Mouse (Mus musculus) MEL (cell line): ENCODE measurements around the gene Ctsd. TPM values are rescaled to one million over a fixed set of nuclear protein-coding genes. Genes with fewer than 3 reads are reported as not detected.

Experiments
- DNase-seq: peaks from one replicate; pipeline ENCODE4 v3.0.0; 2011; ENCODE audit warnings: low read depth, low spot score
- H3K27ac ChIP-seq: 2 replicates; pipeline ENCODE4 v1.5.1; 2012; ENCODE audit warnings: low read depth, mild to moderate bottlenecking, control low read depth, low read length, moderate library complexity; ENCODE audit not compliant: control insufficient read depth
- H3K27me3 ChIP-seq, 2 experiments: fragments of 150-350 bp in 1 of 2; sonication (generic) in 1 of 2; 2 replicates each; pipeline ENCODE4 v1.6.1; 2012; ENCODE audit warnings: low read length in 2 of 2, mild to moderate bottlenecking in 2 of 2, improper control_type of control experiment in 1 of 2, moderate library complexity in 1 of 2; ENCODE audit not compliant: insufficient read depth in 2 of 2, control insufficient read depth in 1 of 2
- H3K36me3 ChIP-seq, 2 experiments: 2 replicates each; pipeline ENCODE4 v1.6.1; 2012 to 2014; ENCODE audit warnings: low read length in 2 of 2, improper control_type of control experiment in 1 of 2, inconsistent platforms in 1 of 2, mild to moderate bottlenecking in 1 of 2; ENCODE audit not compliant: insufficient read depth in 2 of 2, control insufficient read depth in 1 of 2
- H3K4me1 ChIP-seq, 2 experiments: fragments of 150-350 bp in 1 of 2; sonication (generic) in 1 of 2; 2 replicates each; pipeline ENCODE4 v1.6.1; 2012; ENCODE audit warnings: low read length in 2 of 2, improper control_type of control experiment in 1 of 2, mild to moderate bottlenecking in 1 of 2; ENCODE audit not compliant: insufficient read depth in 2 of 2, control insufficient read depth in 1 of 2
- H3K4me3 ChIP-seq, 2 experiments: fragments of 150-350 bp in 1 of 2; sonication (generic) in 1 of 2; 2 replicates each; pipeline ENCODE4 v1.5.1; 2012; ENCODE audit warnings: low read depth in 2 of 2, low read length in 2 of 2, mild to moderate bottlenecking in 2 of 2, moderate library complexity in 2 of 2, control low read depth in 1 of 2, improper control_type of control experiment in 1 of 2; ENCODE audit not compliant: control insufficient read depth in 1 of 2, insufficient read depth in 1 of 2
- H3K79me2 ChIP-seq: 2 replicates; pipeline ENCODE4 v1.6.1; 2012; ENCODE audit warnings: mild to moderate bottlenecking, low read length, moderate library complexity; ENCODE audit not compliant: control insufficient read depth, poor library complexity, insufficient read depth
- H3K9ac ChIP-seq: 2 replicates; pipeline ENCODE4 v1.6.1; 2012; ENCODE audit warnings: low read depth, mild to moderate bottlenecking, control low read depth, low read length, moderate library complexity; ENCODE audit not compliant: control insufficient read depth, poor library complexity, severe bottlenecking
- H3K9me3 ChIP-seq: fragments of 150-350 bp; sonication (generic); replicated peaks from 2 replicates; pipeline ENCODE4 v1.6.1; 2012; ENCODE audit warnings: mild to moderate bottlenecking, low read length, improper control_type of control experiment, moderate library complexity; ENCODE audit not compliant: insufficient read depth
- CHD2 ChIP-seq: IDR thresholded peaks from 2 replicates; pipeline ENCODE4 v1.6.1; 2011; ENCODE audit warnings: low read length, improper control_type of control experiment
- E2F4 ChIP-seq: IDR thresholded peaks from 2 replicates; pipeline ENCODE4 v1.6.1; 2011; ENCODE audit warnings: low read depth, low read length, improper control_type of control experiment, borderline replicate concordance
- ELF1 ChIP-seq: IDR thresholded peaks from 2 replicates; pipeline ENCODE4 v1.6.1; 2014; ENCODE audit warnings: low read depth, mild to moderate bottlenecking, inconsistent platforms, low read length, improper control_type of control experiment, moderate library complexity
- ETS1 ChIP-seq: IDR thresholded peaks from 2 replicates; pipeline ENCODE4 v1.6.1; 2012; ENCODE audit warnings: low read depth, mild to moderate bottlenecking, inconsistent platforms, low read length, improper control_type of control experiment, moderate library complexity
- GABPA ChIP-seq: IDR thresholded peaks from 2 replicates; pipeline ENCODE4 v1.6.1; 2012; ENCODE audit warnings: low read depth, mild to moderate bottlenecking, inconsistent platforms, low read length, improper control_type of control experiment, moderate library complexity
- GATA1 ChIP-seq: IDR thresholded peaks from 2 replicates; pipeline ENCODE4 v1.6.1; 2011; ENCODE audit warnings: low read depth, low read length, improper control_type of control experiment
- KAT2A ChIP-seq: conservative IDR thresholded peaks from 2 replicates; pipeline ENCODE4 v1.6.1; 2012; ENCODE audit warnings: low read depth, low read length, improper control_type of control experiment, inconsistent platforms
- MAFK ChIP-seq: IDR thresholded peaks from 2 replicates; pipeline ENCODE4 v1.6.1; 2011; ENCODE audit warnings: low read depth, mild to moderate bottlenecking, low read length, improper control_type of control experiment, borderline replicate concordance
- MAZ ChIP-seq: IDR thresholded peaks from 2 replicates; pipeline ENCODE4 v1.6.1; 2012; ENCODE audit warnings: low read depth, mild to moderate bottlenecking, inconsistent platforms, low read length, improper control_type of control experiment
- MEF2A ChIP-seq: IDR thresholded peaks from 2 replicates; pipeline ENCODE4 v1.6.1; 2014; ENCODE audit warnings: low read depth, mild to moderate bottlenecking, inconsistent platforms, low read length, improper control_type of control experiment; ENCODE audit not compliant: poor library complexity, insufficient replicate concordance, severe bottlenecking; ENCODE audit errors: extremely low read depth
- MYB ChIP-seq: IDR thresholded peaks from 2 replicates; pipeline ENCODE4 v1.6.1; 2011; ENCODE audit warnings: mild to moderate bottlenecking, low read depth, low read length, improper control_type of control experiment
- MYC ChIP-seq: IDR thresholded peaks from 2 replicates; pipeline ENCODE4 v1.6.1; 2011; ENCODE audit warnings: low read depth, mild to moderate bottlenecking, low read length, improper control_type of control experiment, moderate library complexity
- NELFE ChIP-seq: IDR thresholded peaks from 2 replicates; pipeline ENCODE4 v1.6.1; 2011; ENCODE audit warnings: low read depth, low read length, improper control_type of control experiment
- NRF1 ChIP-seq: IDR thresholded peaks from 2 replicates; pipeline ENCODE4 v1.6.1; 2014; ENCODE audit warnings: low read depth, mild to moderate bottlenecking, inconsistent platforms, low read length, improper control_type of control experiment, moderate library complexity; ENCODE audit not compliant: poor library complexity, insufficient read depth, severe bottlenecking
- POLR2A ChIP-seq, 2 experiments: IDR thresholded peaks; 2 replicates each; pipeline ENCODE4 v1.6.1; 2011 to 2012; ENCODE audit warnings: low read length in 2 of 2, mild to moderate bottlenecking in 2 of 2, control low read depth in 1 of 2, improper control_type of control experiment in 1 of 2, low read depth in 1 of 2, moderate library complexity in 1 of 2; ENCODE audit not compliant: control insufficient read depth in 1 of 2, insufficient read depth in 1 of 2, poor library complexity in 1 of 2
- POLR2AphosphoS2 ChIP-seq: IDR thresholded peaks from 2 replicates; pipeline ENCODE4 v1.6.1; 2011; ENCODE audit warnings: low read length, improper control_type of control experiment
- POLR2AphosphoS5 ChIP-seq: IDR thresholded peaks from 2 replicates; pipeline ENCODE4 v1.6.1; 2012; ENCODE audit warnings: low read depth, borderline replicate concordance, mild to moderate bottlenecking, inconsistent platforms, low read length, moderate library complexity, mixed read lengths
- SMC3 ChIP-seq: IDR thresholded peaks from 2 replicates; pipeline ENCODE4 v1.6.1; 2011; ENCODE audit warnings: low read depth, low read length, improper control_type of control experiment
- TAL1 ChIP-seq: IDR thresholded peaks from 2 replicates; pipeline ENCODE4 v1.6.1; 2012; ENCODE audit warnings: mild to moderate bottlenecking, inconsistent platforms, low read length, moderate library complexity, mixed read lengths
- USF1 ChIP-seq: IDR thresholded peaks from 2 replicates; pipeline ENCODE4 v1.6.1; 2014; ENCODE audit warnings: low read depth, mild to moderate bottlenecking, inconsistent platforms, low read length, improper control_type of control experiment, moderate library complexity
- USF2 ChIP-seq, 2 experiments: IDR thresholded peaks; 2 replicates each; pipeline ENCODE4 v1.6.1; 2011 to 2012; ENCODE audit warnings: improper control_type of control experiment in 2 of 2, low read length in 2 of 2, borderline replicate concordance in 1 of 2, inconsistent platforms in 1 of 2, low read depth in 1 of 2, mild to moderate bottlenecking in 1 of 2; ENCODE audit not compliant: insufficient read depth in 1 of 2
- ZMIZ1 ChIP-seq: IDR thresholded peaks from 2 replicates; pipeline ENCODE4 v1.6.1; 2012; ENCODE audit warnings: low read depth, mild to moderate bottlenecking, inconsistent platforms, low read length, improper control_type of control experiment, moderate library complexity
- polyA plus RNA-seq, 2 experiments: library from polyadenylated mRNA; stranded (reverse) in 1 of 2; unstranded in 1 of 2; fragments of >175 nt in 1 of 2; fragments of >200 nt in 1 of 2; gene quantifications; 2 replicates each; pipeline versions ENCODE4 v1.2.1 to v1.2.4; 2012; ENCODE audit warnings: low replicate concordance in 2 of 2, low read depth in 1 of 2; ENCODE audit not compliant: insufficient read length in 2 of 2, insufficient read depth in 1 of 2, missing spikeins in 1 of 2
- total RNA-seq: library from RNA; depleted of rRNA; stranded (reverse); fragments of 300-350 nt; gene quantifications from 2 replicates; pipeline ENCODE4 v1.2.3, GENCODE M21; 2012

Gene Ctsd
- total and polyA plus RNA-seq, 3 experiments, result 89.3 to 179 (median 115) TPM

DNA sequence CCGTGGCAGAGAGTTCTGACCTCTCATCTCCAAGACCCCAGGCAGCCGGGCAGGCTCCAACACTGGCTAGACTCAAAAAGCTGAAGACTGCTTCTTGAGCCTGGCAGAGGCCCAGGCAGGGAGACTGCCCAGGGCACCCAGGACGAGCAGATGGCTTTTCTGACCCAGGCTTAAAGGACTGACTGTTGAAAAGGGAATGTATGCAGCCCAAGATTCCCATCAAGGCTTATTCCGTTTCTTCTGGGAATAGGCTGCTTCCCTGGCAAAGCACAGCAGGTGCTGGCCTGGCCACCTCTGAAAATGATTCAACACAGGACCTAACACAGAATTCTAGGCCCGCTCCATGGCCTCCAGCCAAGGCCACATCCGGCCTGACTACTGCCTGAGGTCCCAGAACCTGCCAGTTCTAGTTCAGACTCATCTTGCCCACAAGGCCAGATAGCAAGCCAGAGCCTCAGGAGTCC is 12.5 kb downstream of the Ctsd start:
- H3K79me2 ChIP-seq, result no peaks in the 10 kb centered on the region
- TF ChIP-seq MAZ (no peak), MYB (no peak), KAT2A (no peak), SMC3 (no peak), ZMIZ1 (no peak), POLR2A (IDR thresholded peaks at IDR 0.05; ENCODE audit: control insufficient read depth in 1 of 2, insufficient read depth in 1 of 2, low read depth in 1 of 2, low read length in 2 of 2, poor library complexity in 1 of 2) (no peak)
- TF ChIP-seq, all 39 proteins: peak for 0
- DNase-seq, result no peak
- no peak overlapping the region for H3K27ac ChIP-seq
- no peaks in the 10 kb centered on the region for H3K9me3 ChIP-seq
- no peak overlapping the region for H3K4me3 ChIP-seq
- H3K4me1 ChIP-seq, result peaks cover 9 to 22% of the 10 kb centered on the region in 2 experiments
- no peak overlapping the region for H3K9ac ChIP-seq
- peaks cover 3 to 19% of the 10 kb centered on the region in 2 experiments; a peak in 3 of 4 replicates for H3K36me3 ChIP-seq
- no peaks in the 10 kb centered on the region for H3K27me3 ChIP-seq

DNA sequence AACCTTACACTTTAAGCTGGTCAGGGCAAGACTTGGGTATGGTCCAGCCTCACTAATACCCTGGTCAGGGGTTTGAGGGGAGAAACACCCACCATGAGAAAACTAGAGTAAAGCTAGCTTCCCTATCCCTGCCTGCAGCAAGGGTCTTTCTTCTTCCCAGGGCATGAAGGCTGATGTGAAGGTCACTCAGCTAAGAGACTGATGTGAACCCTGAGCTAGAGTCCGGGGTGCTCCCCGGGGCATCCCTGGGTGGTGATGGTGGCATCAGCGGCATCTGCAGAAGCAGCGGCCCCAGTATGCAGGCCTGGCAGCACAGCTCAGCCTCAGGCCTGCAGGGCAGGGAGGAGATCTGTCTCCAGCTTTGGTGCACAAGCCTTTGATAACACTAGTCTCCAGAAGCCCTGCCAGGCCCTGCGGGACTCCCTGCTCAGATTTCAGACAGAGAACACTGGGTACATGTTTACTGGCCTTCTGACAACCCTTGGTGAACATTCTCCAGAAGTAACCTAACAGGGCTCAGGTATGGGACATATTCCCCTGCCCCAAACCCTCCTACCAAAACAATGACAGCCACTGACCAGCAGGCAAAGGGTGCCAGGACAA is 13.3 kb downstream of the Ctsd start:
- no peak for DNase-seq
- Histone ChIP-seq H3K27me3 (no peaks in the 10 kb centered on the region; a peak in 1 of 4 replicates), H3K79me2 (no peaks in the 10 kb centered on the region), H3K27ac (no peak overlapping the region), H3K4me3 (no peak overlapping the region), H3K9me3 (no peaks in the 10 kb centered on the region), H3K9ac (no peak overlapping the region), H3K4me1 (peaks cover 9 to 22% of the 10 kb centered on the region in 2 experiments), H3K36me3 (peaks cover 3 to 19% of the 10 kb centered on the region in 2 experiments; a peak in 3 of 4 replicates)
- TF ChIP-seq SMC3 (no peak), MEF2A (no peak), POLR2AphosphoS2 (no peak), CHD2 (no peak), KAT2A (no peak), MYC (no peak)

DNA sequence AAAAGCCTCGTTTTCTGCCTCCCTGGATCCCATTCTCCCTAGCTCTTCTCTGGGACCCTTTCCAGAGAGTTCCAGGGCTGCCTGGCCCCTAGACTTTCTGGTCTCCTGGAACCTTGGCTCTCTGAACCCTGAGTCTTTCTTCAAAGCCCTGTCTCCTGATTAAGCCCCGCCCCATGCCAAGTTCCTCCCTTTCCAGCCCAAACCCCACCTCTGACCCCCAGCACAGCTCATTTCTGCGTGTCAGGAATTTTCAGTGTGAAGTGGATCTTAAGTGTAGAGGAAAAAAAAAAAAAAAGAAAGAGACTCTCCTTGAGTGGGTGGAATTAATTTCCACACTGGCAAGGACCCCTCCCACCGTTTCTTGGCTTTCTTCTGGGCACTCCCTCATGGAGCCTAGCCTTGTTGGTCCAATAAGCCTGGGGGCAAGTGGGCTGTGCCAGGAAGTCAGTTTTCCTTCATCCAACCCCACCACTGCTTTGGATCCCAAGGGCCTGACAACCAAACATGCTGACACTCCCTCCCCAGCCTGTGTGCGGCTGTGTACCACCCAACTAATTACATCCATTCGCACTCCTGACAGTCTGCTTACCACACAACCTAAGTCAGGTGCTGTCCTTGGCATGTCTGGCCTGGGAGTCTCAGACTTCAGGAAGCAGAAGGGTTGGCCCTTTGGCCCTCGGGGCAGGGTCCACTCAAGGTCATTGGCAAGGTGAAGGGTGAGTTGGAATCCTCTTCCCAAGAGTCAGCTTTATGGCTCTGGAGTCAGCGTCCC is 14.0 kb downstream of the Ctsd start, which contains the start of gene Ifitm10:
Ifitm10 (minus strand) TSS at position 113 of the 772 bp plus-strand sequence.
- no peak within 1 kb of the TSS for H3K27ac ChIP-seq

More for the DNA sequence above, 14.0 kb downstream of the Ctsd start, which contains the start of gene Ifitm10:
- no peak for DNase-seq
- H3K27me3 ChIP-seq, result no peaks in the 10 kb centered on the region; a peak in 1 of 4 replicates
- H3K9me3 ChIP-seq, result no peaks in the 10 kb centered on the region
- TF ChIP-seq ETS1, result no peak
- no peak for TF ChIP-seq GATA1
- TF ChIP-seq ELF1, result no peak
- TF ChIP-seq POLR2A (IDR thresholded peaks at IDR 0.05; ENCODE audit: control insufficient read depth in 1 of 2, insufficient read depth in 1 of 2, low read depth in 1 of 2, low read length in 2 of 2, poor library complexity in 1 of 2), result no peak
- TF ChIP-seq USF1, result no peak
- TF ChIP-seq GABPA, result no peak
- no peak for TF ChIP-seq E2F4
- no peak for TF ChIP-seq NRF1
- TF ChIP-seq NELFE, result no peak
- TF ChIP-seq MAZ, result no peak
- TF ChIP-seq USF2 (IDR thresholded peaks at IDR 0.05; ENCODE audit: borderline replicate concordance in 1 of 2, insufficient read depth in 1 of 2, low read depth in 1 of 2, low read length in 2 of 2), result no peak
- TF ChIP-seq TAL1, result no peak
- no peak for TF ChIP-seq POLR2AphosphoS5
- no peak for TF ChIP-seq KAT2A
- TF ChIP-seq MAFK, result no peak
- TF ChIP-seq, all 39 proteins: peak for 0
- H3K9ac ChIP-seq, result no peak within 1 kb of the TSS
- H3K4me3 ChIP-seq, result no peak within 1 kb of the TSS
- H3K36me3 ChIP-seq, result peaks cover under 1 to 19% of the 10 kb centered on the region in 2 experiments; a peak in 3 of 4 replicates
- peaks cover 9 to 22% of the 10 kb centered on the region in 2 experiments for H3K4me1 ChIP-seq
- no peaks in the 10 kb centered on the region for H3K79me2 ChIP-seq
